Mouse (Mus musculus): ENCODE measurements around the gene Atl2.

Atl2 gene

GRCm38 (mm10) chr17:79898156-79898746 is 2.3 kb upstream of the Atl2 start:
- no peak for DNase-seq (ENCODE audit: low spot score)

- no peak for DNase-seq (ENCODE audit: low spot score)
Measured at GRCm38 (mm10) chr17:79897666-79898065, 1.7 kb upstream of the Atl2 start.

DNA sequence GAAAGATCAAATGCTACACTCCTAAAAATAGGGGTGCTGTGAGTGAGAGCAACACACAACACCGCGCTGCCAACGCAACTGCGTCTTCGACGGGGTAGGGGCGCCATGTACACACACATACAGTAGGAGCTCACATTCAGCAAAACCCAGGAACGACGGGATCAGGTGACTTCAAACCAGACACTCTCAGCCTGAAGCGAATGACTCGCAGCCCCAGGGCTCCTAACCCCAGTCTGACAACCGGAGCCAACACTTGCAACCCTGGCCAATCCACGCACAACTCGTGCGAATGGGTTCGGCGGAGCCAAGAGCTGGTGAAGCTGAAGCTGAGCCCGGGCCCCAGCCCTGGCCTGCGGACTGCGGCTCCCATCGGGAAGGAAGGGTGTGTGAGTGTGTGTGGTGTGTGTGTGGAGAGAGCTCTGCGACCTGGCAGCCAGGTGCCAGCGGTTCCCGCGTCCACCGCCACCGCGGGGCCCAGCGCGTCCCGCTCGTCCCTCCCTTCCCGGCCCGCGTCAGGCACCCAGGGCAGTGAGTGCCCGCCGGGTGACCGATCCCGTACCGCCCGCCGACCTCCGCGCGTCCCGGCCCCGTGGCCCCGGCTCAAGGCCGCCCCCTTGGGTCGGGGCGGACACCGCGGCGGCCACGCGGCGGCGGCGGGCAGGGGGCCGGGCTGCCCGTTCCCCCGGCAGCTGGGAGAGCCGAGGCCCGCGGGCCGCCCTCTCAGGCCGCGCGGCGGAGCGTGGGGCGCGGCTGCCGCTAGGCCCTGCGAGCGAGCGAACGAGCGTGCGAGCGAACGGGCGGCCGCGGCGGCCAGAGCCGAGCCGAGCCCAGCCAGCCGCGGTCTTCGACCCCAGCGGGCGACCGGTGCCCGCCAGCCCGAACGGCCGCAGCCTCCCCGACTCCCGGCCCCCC is 696 bp downstream of the Atl2 start:
- DNase-seq (ENCODE audit: low spot score): peak; percentile 86

DNA sequence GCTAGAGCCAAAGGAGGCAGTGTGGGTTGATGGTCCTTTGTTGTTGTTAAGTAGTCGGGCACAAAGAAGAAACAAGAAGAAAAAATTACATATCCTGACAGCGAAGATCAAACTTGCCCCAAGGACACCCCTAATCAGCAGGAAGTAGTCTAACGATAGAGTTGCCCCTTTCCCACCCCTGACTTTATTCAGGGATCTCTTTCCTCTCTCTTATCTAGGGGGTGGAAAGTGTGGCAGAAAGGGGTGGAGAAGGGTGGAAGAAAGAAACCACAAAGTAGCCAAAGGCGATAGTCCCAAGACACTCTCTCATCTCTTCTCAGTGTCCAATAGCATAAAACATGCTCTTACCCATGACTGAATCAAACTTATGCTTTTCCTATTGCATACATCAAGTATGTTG is 1.9 kb downstream of the Atl2 start:
- no peak for DNase-seq (ENCODE audit: low spot score)

GRCm38 (mm10) chr17:79891944-79892343 is 4.0 kb downstream of the Atl2 start:
- no peak for DNase-seq (ENCODE audit: low spot score)

GRCm38 (mm10) chr17:79887926-79888325 is 8.0 kb downstream of the Atl2 start:
- DNase-seq (ENCODE audit: low spot score): no peak

GRCm38 (mm10) chr17:79883198-79883597 is 12.7 kb downstream of the Atl2 start:
- DNase-seq (ENCODE audit: low spot score): no peak

GRCm38 (mm10) chr17:79865027-79865426 is 30.9 kb downstream of the Atl2 start:
- DNase-seq (ENCODE audit: low spot score): no peak

DNA sequence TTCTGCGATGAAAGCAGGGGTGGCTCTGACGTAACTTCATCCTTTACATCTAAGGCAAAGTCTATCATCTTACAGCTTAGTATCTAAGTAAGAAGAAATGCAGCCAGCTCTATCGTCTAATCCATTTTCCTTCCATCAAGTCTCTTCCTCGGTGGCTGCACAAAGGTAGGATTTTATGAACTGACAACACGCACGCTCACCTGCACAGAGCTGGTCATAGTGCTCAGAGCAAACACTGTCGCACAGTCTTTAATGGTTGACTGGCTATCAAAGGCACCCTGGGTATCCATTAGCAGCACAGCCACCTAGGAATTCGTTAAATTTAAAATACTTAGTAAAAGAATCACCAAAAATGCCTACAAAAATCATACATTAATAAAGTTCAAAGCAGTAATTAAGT is 31.4 kb downstream of the Atl2 start:
- DNase-seq (ENCODE audit: low spot score): no peak

DNA sequence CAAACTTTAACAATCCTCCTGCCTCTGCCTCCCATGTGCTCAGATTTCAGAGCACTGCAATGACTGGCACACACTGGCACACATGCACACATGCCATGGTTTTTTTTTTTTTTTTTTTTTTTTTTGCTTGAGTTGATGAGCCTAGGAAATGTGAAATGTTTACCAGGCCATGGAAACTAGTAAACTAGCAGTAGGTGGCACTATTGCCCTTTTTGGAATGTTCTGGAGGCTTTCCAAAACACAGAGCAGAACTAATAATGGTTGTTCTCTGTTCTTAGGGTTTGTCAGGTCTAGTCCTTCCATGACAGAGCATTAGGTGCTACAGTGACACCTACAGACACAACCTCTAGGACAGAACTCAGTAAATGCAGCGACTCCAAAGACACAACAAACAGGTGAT is 33.9 kb downstream of the Atl2 start:
- DNase-seq (ENCODE audit: low spot score): peak; percentile 82

- no peak for DNase-seq (ENCODE audit: low spot score)
Measured at GRCm38 (mm10) chr17:79855533-79855932, 40.4 kb downstream of the Atl2 start.

GRCm38 (mm10) chr17:79848385-79848784 is 47.5 kb downstream of the Atl2 start:
- DNase-seq (ENCODE audit: low spot score): no peak

DNA sequence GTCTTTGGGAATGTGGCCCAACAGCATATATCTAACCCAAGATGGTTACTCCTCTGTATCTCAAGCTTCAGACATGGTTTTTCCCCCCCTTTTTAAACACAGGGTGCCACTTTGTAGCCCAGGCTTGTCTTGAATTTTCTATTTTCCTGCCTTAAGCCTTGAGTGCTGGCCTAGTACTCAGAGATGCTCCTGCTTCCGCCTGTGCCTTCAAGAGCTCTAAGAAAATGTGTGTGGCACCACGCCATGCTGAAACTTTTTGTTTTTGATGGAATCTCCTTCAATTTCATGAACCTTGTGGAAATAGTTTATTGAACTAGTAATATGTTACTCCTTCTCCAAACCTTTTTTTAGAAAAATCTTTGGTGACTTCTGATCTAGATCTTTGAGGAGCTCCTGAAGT is 49.7 kb downstream of the Atl2 start:
- DNase-seq (ENCODE audit: low spot score): no peak

GRCm38 (mm10) chr17:79845695-79846094 is 50.2 kb downstream of the Atl2 start:
- DNase-seq (ENCODE audit: low spot score): no peak

DNA sequence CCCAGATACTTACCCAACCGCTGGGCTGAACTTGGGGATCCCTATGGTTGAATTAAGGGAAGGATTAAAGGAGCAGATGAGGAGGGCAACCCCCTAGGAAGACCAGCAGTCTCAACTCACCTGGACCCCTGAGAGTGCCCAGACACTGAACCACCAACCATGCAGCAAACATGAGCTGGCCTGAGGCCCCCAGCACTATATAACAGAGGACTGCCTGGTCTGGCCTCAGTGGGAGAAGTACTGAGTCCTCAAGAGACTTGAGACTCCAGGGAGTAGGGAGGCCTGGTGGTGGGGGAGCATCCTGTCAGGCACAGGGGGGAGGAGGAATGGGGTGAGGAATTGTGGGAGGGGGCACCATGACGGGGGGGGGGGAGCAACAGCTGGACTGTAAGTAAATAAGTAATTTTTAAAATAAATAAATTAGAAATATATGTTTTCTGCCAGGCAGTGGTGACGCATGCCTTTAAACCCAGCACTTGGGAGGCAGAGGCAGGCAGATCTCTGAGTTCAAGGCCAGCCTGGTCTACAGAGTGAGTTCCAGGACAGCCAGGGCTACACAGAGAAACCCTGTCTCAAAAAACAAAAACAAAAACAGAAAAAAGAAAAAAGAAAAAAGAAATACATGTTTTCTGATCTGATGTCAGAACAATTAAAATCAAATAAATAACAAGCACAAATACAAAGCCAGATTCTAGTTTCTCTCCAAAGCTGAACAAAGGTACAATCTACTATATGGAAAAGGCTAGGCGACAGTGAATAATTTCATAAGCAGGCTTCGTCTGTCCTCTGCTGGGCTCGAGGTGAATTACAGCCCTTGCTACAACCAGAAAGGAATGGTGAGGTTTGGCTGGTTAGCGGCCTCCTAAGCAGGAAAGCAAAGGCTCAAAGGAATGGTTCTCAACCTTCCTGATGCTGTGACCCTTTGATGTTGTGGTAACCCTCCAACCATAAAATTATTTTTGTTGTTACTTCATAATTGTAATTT is 55.4 kb downstream of the Atl2 start:
- DNase-seq (ENCODE audit: low spot score): peak; percentile 76

DNA sequence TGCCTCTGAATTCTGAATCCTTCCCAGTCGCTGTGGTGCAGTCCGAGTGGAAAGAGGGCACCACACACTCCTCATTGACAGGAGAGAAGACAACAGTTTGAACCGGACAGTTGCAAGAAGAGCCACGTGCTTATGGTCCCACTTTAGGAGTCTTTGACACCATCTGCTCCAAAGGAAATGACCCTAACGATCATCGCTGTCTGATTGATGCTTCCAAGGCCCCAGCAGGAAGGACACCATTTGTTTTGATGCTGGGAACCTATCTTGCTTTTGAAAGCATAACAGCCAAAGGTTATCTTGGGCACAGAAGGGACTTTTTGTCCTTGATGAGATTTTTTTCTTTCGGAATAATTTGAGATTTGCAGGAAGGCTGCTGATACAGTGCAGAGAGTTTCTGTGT is 58.9 kb downstream of the Atl2 start:
- no peak for DNase-seq (ENCODE audit: low spot score)

GRCm38 (mm10) chr17:79835714-79836373 is 60.1 kb downstream of the Atl2 start:
- DNase-seq (ENCODE audit: low spot score): no peak

GRCm38 (mm10) chr17:79832284-79832683 is 63.6 kb downstream of the Atl2 start:
- no peak for DNase-seq (ENCODE audit: low spot score)

DNA sequence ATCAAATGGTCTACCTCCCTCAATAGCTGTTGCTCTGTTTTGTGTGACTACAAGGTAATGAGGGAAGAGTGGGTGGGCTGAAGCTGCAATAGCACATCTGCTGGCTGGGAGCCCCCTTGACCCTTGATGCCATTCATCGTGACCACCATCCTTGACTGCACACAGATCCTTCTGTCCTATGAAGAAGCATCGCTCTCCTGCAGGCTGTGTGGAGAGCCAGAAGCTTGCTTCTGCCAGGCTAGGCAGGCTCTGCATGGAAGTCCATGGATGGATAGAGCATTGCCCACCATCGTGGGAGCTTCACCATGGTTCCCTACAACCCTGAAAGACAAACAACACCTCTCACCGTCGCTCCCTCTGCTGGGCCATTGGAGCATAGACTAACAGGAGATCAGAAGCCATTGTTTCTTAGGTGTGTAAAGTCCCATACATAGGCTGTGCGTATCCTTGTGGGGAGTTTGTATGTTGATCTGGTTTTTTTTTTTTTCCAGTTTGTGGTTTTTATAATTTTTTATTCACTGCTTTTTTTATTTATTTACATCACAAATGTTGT is 69.4 kb downstream of the Atl2 start:
- DNase-seq (ENCODE audit: low spot score): no peak

DNA sequence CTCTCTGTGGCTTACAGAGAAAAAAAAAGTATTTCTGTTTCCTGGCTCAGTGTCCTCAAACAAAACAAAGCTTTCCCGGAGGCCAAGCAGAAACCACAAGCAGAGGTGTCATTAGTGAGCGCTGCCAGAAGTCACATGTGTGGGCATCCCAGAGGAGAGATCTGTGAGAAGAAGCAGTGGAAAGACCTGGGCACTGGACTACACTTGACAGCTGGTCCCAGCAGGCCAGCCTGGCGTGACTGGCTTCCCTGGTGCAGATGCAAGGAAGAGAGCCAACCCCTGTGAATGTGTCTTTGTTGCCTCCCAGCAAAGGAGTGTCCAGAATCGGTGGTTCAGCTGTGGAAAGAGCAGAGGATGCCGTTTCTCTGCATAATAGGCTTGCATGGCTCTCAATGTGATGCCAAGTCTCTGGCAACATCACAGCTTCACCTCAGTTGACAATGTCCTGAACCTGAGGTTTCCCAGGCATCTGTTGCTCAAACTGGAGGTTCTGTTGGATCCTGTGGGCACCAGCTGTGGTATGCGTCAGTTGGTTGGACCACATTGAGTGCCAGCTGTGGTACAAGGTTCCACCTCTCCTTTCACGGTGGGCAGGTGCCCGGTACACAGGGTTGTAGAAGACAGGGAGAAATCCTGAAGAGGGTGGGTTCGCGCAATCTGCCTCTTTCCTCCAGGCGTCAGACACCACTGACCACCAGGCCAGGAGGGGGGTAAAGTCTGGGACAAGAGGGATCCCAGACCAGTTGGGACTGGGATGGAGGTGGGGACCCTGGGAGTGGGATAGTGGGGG is 70.5 kb downstream of the Atl2 start:
- peak; percentile 19 for DNase-seq (ENCODE audit: low spot score)

GRCm38 (mm10) chr17:79824406-79824805 is 71.5 kb downstream of the Atl2 start:
- DNase-seq (ENCODE audit: low spot score): no peak

Measured in MN1 (cell line).